Mouse (Mus musculus) kidney, postnatal 14 days (tissue): ENCODE results near the gene Zfp108.
A peak's percentile ranks its signal among the peaks of the same experiment; 100 is the strongest.

Source experiments
- DNase-seq: peaks from one replicate; pipeline ENCODE4 v3.0.0; 2022; ENCODE audit warnings: mixed read lengths

The Zfp108 gene

DNA sequence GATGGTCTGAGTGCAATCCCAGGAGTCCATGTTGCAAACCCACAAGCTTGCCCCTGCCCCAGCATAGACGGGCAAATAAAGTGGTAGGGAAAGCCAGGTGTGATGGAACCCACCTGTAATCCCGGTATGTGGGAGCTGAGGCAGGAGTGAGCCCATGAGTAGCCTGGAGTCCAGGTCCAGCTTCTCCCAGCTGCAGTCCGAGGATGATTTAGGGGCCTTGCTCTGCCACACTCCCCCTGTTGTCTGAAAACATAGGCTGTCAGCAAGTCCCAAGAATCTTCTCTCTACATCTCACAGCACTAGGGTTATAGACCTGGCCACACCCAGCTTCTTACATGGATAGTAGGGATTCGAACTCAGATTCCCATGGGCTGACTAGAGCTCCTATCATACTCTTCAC lies 32.3 kb downstream of the Zfp108 start:
- no peak for DNase-seq

DNA sequence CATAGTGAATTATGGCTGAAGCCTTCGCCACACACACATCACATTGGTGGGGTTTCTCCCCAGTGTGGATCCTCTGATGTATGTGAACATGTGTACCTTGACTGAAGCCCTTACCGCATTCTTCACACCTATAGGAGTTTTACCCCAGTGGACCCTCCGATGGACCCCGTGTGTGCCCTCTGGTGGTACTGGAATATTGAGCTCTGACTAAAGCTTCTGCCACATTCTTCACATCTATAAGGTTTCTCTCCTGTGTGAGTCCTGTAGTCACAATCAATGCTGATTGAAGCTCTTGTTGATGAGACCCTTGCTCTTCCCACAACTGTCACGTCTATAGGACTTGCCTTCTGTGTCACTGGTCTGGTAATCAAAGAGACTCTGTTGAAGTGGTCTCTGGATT lies 33.1 kb downstream of the Zfp108 start:
- no peak for DNase-seq

- no peak for DNase-seq
Observed at GRCm38 (mm10) chr7:24288512-24288911, 33.9 kb downstream of the Zfp108 start.

DNA sequence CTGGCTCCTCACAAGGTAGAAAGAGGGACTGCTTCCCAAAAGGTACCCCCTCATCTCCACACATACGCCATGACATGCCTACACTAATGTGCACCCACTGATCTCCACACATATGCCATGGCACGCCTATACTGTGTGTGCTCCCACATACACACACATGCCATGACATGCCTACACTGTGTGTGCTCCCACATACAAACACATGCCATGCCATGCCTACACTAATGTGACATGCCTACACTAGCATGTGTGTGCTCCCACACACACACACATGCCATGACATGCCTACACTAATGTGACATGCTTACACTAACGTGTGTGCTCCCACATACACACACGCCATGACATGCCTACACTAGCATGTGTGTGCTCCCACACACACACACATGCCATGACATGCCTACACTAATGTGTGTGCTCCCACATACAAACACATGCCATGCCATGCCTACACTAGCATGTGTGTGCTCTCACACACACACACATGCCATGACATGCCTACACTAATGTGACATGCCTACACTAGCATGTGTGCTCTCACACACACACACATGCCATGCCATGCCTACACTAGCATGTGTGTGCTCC lies 35.6 kb downstream of the Zfp108 start:
- no peak for DNase-seq

- no peak for DNase-seq
Observed at GRCm38 (mm10) chr7:24291387-24292090, 36.9 kb downstream of the Zfp108 start.

DNA sequence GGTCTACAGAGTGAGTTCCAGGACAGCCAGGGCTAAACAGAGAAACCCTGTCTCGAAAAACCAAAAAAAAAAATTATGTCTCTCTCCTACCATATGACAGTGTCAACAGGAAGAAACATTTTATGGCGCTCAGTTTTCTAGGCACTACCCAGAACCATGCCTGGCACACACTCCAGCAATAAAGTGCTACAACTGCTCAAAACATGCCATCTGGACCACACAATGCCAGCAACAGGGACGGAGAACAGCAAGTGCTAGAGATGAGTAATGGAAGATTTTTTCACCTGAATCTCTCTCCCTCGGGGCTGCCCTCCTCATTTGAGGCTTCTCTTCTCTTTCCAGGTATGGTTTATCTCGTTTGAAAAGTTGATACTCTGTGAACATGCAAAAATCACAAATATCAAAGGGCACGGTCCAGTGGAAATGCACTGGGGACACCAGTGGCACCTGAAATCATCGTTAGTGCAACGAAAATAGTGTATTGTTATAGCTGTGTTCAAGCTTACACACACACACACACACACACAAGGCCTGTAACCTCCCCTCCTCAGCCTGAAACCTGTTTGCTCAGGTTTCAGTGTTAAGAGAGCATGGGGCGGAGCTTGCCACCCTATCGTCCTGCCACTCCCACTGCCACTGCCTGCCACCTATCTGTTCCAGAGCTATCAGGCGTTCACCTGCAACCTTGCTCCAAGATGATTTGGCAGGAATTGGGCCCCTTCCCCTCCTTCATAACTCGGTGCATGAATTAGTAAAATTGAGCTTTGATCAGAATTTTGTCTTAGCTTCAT lies 38.7 kb downstream of the Zfp108 start:
- no peak for DNase-seq

DNA sequence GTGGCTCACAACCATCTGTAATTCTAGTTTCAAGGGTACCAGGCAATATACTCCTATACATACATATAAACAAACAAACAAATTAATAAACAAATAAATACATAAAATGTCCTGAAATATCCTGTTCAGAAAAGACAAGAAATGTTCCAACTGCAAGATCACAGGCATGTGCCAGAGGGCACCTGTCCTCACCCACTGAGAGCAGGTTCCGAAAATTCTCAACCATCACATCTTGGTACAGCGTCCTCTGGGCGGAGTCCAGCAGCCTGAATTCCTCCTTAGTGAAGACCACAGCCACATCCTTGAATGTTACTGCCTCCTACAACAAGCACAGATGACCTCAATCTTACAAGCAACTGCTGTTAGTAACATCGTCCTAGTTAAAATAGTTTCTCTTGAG lies 40.2 kb downstream of the Zfp108 start:
- no peak for DNase-seq

GRCm38 (mm10) chr7:24295376-24295775 lies 40.8 kb downstream of the Zfp108 start:
- DNase-seq = no peak

DNA sequence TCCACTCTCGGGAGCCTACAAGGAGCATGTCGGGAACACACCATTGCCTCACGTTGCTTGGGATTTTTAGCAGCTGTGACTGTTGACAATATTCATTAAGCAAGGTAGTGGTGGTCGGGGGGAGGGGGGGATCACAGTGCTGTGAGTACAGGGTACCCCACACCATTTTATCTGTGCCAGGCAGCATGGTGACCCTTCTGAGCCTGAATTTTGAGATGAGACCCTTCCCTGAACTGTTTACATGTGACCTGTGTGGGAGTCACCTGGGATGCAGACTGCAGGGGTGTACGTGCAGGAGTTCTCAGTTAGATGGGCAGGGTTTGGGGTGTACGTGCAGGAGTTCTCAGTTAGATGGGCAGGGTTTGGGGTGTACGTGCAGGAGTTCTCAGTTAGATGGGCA lies 41.8 kb downstream of the Zfp108 start:
- no peak for DNase-seq

DNA sequence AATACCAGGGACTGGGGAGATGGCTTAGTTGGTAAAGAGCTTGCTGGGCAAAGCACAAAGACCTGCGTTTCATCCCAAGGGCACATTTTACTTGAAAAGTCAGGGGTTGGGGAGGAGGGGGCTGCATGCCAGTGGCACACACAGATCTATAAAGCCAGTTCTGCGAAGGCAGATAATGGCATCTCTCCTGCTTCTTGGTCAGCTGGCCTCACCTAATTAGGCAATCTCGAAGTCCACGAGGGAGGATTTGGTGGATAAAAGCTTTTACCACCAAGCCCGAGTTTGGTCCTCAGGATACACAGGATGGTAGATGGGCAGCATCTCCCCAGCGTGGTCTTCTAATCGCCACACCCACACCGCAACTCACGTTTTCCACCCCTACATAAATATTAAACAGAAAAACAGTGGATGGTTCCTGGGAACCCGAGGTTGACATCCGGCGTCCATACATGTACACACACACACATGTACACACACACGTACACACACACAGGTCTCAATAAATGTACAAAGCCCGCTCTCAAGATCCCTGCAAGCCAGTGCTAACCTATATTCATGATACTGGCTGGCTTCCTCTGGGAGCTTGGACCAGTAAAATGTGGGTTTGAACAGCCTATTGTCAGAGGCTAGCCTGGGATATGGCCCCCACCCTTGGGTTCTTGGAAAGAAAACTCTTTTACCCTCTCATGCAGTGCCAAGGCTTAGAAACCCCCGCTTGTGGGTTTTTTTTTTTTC lies 42.9 kb downstream of the Zfp108 start:
- DNase-seq = no peak

GRCm38 (mm10) chr7:24298635-24298972 lies 44.0 kb downstream of the Zfp108 start:
- no peak for DNase-seq

- DNase-seq = peak; percentile 81
Observed at GRCm38 (mm10) chr7:24298973-24299708, 44.5 kb downstream of the Zfp108 start.

DNA sequence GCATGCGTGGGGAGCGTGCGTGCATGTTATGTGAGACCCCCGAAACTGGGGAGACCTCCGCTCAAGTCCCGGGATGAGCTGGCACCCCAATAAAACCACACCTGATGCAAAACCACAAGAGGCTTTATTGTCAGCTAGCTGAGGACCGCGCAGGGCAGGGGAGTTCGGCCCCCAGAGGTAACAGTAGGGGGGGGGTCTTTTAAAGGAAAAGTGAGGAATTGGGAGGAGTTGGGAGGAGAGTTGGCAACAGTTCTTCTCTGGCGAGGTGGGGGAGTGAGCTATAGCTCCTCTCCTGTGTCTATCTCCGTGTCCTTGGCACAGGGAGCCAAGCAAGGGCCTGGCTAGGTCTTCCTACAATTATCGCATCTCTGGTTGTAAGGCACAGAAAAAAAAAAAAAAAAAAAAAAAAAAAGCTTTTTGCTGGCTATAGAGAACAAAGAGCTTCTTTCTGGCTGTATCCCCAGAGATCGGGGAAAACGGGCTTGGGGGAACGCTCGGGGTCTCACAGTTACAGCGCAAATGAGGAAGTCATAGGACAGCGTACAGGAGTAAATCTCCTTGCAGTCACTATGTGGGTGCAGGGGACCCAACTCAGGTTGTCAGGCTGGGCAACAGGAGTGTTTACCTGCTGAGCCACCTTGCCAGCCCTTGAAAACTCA lies 45.4 kb downstream of the Zfp108 start:
- DNase-seq = peak; percentile 8

- DNase-seq = peak; percentile 48
Observed at GRCm38 (mm10) chr7:24300771-24301282, 46.2 kb downstream of the Zfp108 start, which contains the start of gene Zfp61. TSS of gene Zfp61 (minus strand) at chr7:24301232.
